Mouse (Mus musculus): ENCODE data around the gene Hemk1.

Gene Hemk1

DNA sequence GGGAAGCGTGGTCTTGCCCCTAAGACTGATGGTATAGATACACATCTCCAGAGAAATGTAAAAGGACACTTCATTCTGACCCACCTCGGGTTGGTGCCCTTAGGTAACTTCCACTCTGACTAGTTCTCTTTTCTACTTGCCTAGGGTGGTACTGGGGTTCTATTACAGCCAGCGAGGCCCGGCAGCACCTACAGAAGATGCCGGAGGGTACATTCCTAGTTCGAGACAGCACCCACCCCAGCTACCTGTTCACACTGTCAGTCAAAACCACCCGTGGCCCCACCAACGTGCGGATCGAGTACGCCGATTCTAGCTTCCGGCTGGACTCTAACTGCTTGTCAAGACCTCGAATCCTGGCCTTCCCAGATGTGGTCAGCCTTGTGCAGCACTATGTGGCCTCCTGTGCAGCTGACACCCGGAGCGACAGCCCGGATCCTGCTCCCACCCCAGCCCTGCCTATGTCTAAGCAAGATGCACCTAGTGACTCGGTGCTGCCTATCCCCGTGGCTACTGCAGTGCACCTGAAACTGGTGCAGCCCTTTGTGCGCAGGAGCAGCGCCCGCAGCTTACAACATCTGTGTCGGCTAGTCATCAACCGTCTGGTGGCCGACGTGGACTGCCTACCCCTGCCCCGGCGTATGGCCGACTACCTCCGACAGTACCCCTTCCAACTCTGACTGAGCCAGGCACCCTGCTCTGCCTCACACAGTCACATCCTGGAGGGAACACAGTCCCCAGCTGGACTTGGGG, 37.8 kb downstream of the Hemk1 start:
- in situ Hi-C loops (cut with MboI; ENCODE audit: unreplicated experiment in 2 of 2) = loop anchor here in 1 of 2 experiments (25.0 kb wide), 1 partner anchor 1088 kb away; the partner anchor contains the start of genes Tlr9 and Twf2

DNA sequence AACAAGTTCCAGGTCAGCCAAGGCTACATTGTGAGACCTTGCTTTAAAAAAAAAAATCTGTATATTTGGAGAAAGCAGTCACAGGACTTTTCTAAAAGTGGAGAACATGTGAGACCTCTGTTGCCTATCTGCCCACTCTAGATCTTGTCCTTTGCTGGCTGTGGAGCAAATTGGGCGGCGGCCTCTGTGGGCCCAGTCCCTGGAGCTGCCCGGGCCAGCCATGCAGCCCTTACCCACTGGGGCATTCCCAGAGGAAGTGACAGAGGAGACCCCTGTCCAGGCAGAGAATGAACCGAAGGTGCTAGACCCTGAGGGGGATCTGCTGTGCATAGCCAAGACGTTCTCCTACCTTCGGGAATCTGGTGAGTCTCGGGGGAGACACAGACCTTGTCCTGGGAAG, 38.4 kb downstream of the Hemk1 start:
- in situ Hi-C loops (cut with MboI; ENCODE audit: unreplicated experiment in 2 of 2) = loop anchor here (5.0 to 25.0 kb wide), 6 partner anchors 33 to 1137 kb away; partner anchors contain the start of genes Glyctk (in 1 of the 2), Hemk1 (in 1 of the 2), Tlr9 (in 1 of the 2) and Tmem115 (in 1 of the 2)

DNA sequence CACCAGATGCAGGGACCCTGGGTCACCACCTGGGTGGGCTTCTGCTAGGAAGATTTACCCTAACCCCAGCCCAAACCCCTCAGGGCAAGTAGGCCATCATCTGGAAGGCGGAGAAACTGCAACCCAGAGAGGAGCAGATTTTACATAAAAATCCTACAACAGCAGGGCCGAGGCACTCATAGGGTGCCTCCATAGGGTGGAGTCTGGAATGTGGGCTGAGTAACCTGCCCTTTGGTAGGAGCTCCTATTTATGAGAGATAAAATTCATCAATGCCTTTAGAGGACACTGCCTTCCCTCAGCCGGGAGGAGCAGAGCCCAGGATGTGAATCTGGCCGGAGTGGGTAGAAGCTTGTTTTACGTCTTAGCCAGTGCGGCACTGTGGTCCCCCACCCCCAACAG, 39.3 kb downstream of the Hemk1 start:
- in situ Hi-C loops (cut with MboI; ENCODE audit: unreplicated experiment in 2 of 2) = loop anchor here (5.0 to 25.0 kb wide), 5 partner anchors 33 to 1137 kb away; partner anchors contain the start of genes Glyctk (in 1 of the 2), Hemk1 (in 1 of the 2), Tmem115 (in 1 of the 2) and Wdr82 (in 1 of the 2)

DNA sequence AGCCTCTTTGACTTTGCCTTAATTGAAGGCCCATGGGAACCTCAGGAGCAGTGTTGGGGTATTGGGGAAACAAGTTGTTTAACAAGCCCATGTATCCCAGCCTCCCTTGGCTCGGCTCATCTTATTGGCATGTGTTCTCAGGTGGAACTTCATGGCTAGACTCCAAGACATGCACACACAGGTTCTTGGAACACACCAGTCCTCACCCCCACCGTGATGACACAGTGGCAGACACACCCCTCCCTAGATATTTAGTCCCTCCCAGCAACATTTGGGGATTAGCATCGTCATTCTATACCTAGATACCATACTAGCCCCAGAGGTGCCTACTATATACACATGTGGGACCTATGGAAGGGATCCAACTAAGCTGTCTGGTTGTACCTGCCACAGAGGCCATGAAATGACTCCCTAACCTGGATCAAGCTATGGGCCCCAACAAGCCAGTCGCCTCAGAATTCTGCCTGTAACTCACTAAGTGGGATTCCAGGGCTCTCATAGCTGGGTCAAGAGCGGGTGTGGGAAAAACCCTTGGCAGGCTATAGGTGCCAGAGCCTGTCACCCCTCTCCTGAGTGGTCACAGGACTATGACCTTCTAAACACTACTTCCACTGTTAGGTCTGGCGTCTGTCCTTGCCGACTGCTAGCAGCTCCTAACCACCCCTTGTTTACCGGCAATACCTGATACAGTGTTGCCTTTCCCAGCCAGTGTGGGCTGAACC, 39.9 kb downstream of the Hemk1 start:
- in situ Hi-C loops (cut with MboI; ENCODE audit: unreplicated experiment in 2 of 2) = loop anchor here (5.0 to 25.0 kb wide), 5 partner anchors 34 to 1136 kb away; partner anchors contain the start of genes Glyctk (in 1 of the 2), Hemk1 (in 1 of the 2), Tmem115 (in 1 of the 2) and Wdr82 (in 1 of the 2)

DNA sequence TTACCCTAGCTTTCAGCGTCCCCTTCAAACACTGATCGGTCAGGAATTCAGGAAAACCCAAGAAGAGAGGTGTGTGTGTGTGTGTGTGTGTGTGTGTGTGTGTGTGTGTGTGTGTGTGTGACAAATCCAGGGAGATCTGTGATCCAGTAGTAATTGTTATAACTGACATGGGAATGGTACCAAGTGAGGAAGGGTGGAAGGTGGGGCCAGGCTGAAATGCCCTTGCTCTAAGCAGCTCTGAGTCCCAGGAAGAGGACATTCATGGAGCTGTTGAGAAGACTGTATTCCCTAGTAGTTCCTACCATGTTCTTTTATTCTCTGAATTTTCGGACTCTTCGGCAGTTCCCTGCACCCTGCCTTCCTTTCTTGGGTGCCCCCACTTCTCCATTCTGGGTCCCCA, 40.5 kb downstream of the Hemk1 start:
- in situ Hi-C loops (cut with MboI; ENCODE audit: unreplicated experiment in 2 of 2) = loop anchor here (5.0 to 25.0 kb wide), 5 partner anchors 35 to 1135 kb away; partner anchors contain the start of genes Glyctk (in 1 of the 2), Hemk1 (in 1 of the 2), Tmem115 (in 1 of the 2) and Wdr82 (in 1 of the 2)

DNA sequence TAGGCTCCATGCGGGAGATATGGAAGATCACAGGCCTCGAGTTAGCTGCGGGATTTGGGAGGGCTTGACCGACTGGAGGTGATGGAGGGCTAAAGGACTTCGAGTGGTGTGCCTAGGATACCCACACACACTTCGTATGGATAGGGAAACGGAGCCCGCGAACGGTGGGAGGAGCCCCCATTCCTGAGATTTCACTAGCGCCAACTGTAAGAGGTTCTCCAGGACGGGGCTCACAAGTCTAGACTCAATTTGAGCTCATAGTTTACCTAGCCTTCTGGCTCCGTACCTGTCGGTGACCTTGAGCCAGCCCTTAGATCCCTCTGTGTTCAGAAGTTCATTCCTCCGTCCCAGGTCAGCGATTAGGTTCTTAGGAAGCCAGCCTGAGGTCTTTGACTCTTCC, 41.1 kb downstream of the Hemk1 start:
- in situ Hi-C loops (cut with MboI; ENCODE audit: unreplicated experiment in 2 of 2) = loop anchor here (5.0 to 25.0 kb wide), 5 partner anchors 35 to 1135 kb away; partner anchors contain the start of genes Glyctk (in 1 of the 2), Hemk1 (in 1 of the 2), Tmem115 (in 1 of the 2) and Wdr82 (in 1 of the 2)

DNA sequence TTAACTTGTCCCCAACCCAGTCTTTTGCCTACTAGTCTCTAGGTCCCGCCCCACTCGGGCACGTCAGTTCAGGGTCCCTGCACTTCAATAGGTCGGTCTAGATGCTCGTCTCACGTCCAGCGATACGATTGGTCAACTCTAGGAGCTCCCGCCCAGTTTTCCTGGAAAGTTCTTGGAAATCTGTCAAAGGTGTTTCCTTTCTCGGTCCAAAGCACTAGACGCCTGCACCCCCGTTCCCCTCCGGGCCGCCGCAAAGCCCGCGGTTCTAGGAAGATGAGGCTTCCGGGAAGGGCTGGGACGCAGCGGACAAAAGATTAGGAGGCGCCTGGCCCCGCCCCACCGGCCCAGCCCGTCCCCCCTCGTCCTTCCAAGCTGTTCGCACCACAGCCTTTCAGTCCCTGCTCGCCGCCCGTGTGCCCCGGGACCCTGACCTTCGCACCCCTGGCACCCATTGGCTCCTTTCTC, 41.6 kb downstream of the Hemk1 start:
- in situ Hi-C loops (cut with MboI; ENCODE audit: unreplicated experiment in 2 of 2) = loop anchor here (5.0 to 25.0 kb wide), 5 partner anchors 36 to 1134 kb away; partner anchors contain the start of genes Glyctk (in 1 of the 2), Hemk1 (in 1 of the 2), Tmem115 (in 1 of the 2) and Wdr82 (in 1 of the 2)

DNA sequence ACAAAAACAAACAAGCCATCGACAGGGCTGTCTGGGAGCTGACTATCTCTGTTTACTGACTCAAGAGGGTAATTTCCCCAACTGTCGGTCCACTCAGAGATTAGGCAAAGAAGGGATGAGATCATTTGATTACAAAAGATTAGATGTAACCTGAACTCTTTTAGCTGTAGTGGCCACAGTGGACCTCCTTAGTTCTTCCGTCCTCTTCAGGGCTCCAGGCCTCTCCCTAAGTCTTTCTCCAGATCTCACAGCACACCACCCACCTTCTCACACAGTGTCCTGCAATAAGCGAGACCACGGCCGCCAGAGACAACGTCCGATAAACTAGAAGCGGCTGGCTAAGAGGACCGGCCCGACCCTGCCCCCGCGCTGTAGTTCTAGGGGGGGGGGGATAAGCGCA, 42.1 kb downstream of the Hemk1 start:
- in situ Hi-C loops (cut with MboI; ENCODE audit: unreplicated experiment in 2 of 2) = loop anchor here (5.0 to 25.0 kb wide), 5 partner anchors 36 to 1134 kb away; partner anchors contain the start of genes Glyctk (in 1 of the 2), Hemk1 (in 1 of the 2), Tmem115 (in 1 of the 2) and Wdr82 (in 1 of the 2)

DNA sequence AAGGTAGTCTGAATTCAATTTTAAA, 42.3 kb downstream of the Hemk1 start, which contains the start of gene Cish:
Gene Cish (plus strand): TSS at position 11 of the 25 bp plus-strand sequence.
- in situ Hi-C loops (cut with MboI; ENCODE audit: unreplicated experiment in 2 of 2) = loop anchor here (5.0 to 25.0 kb wide), 5 partner anchors 36 to 1134 kb away; partner anchors contain the start of genes Glyctk (in 1 of the 2), Hemk1 (in 1 of the 2), Tmem115 (in 1 of the 2) and Wdr82 (in 1 of the 2)

DNA sequence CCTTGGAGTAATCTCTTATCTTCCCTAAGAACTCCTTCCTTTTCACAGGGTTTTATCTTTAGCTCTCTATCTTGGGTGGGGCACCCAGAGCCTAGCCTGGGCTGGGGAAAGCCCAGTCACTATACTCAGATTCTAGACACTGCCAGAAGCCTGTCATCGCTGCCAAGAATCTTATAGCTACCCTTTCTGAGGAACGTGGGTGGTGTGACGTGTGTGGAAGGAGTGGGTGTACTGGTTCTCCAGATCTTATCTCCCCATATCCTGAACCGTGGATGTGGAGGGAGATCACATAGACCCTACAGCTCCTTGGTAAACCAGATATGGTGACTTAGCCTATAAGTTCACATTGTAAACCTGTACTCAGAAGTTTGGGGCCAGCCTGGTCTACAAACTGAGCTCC, 42.5 kb downstream of the Hemk1 start:
- in situ Hi-C loops (cut with MboI; ENCODE audit: unreplicated experiment in 2 of 2) = loop anchor here (5.0 to 25.0 kb wide), 5 partner anchors 37 to 1133 kb away; partner anchors contain the start of genes Glyctk (in 1 of the 2), Hemk1 (in 1 of the 2), Tmem115 (in 1 of the 2) and Wdr82 (in 1 of the 2)

DNA sequence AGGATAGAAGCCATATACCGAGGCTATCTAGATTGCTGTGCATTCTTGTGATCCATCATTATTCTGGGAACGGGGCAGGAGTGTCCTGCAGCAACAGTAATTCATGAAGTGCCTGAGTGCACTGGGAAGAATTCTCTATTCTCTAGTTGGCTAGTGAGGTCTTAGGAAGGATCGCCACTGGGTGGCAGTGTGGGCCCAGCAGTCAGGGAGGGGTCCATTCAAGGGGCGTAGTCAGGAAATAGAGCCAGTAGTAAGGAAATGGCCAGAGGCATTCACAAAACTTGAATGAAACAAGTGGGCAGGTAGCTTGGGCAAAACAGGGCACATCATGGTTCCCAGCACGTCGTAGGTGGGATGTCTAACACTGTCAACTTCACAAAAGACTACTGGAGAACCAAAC, 43.9 kb downstream of the Hemk1 start:
- in situ Hi-C loops (cut with MboI; ENCODE audit: unreplicated experiment in 2 of 2) = loop anchor here (5.0 to 25.0 kb wide), 8 partner anchors 47 to 1132 kb away; partner anchors contain the start of genes Glyctk (in 1 of the 2), Tmem115 (in 1 of the 2) and Wdr82 (in 1 of the 2)

DNA sequence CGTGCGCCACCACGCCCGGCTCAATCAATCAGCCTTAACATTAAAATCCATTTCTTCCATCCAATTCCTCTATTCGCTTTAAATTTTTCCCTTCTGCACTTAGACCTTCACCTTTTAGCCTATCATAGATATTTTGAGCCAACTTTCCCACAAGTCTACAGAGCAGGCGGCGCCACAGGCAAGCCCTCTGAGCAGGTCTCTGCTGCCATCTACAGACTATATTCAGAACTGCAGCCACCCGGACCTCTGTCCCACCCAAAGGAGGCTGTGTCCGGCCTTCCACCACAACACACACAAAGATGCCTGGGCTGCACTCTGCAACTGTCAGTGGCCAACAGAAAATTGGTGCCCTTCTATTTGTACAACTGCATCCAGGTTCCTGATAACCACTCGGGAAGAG, 47.3 kb downstream of the Hemk1 start:
- in situ Hi-C loops (cut with MboI; ENCODE audit: unreplicated experiment in 2 of 2) = loop anchor here (5.0 to 25.0 kb wide), 8 partner anchors 44 to 1129 kb away; partner anchors contain the start of genes Glyctk (in 1 of the 2), Tmem115 (in 1 of the 2) and Wdr82 (in 1 of the 2)

DNA sequence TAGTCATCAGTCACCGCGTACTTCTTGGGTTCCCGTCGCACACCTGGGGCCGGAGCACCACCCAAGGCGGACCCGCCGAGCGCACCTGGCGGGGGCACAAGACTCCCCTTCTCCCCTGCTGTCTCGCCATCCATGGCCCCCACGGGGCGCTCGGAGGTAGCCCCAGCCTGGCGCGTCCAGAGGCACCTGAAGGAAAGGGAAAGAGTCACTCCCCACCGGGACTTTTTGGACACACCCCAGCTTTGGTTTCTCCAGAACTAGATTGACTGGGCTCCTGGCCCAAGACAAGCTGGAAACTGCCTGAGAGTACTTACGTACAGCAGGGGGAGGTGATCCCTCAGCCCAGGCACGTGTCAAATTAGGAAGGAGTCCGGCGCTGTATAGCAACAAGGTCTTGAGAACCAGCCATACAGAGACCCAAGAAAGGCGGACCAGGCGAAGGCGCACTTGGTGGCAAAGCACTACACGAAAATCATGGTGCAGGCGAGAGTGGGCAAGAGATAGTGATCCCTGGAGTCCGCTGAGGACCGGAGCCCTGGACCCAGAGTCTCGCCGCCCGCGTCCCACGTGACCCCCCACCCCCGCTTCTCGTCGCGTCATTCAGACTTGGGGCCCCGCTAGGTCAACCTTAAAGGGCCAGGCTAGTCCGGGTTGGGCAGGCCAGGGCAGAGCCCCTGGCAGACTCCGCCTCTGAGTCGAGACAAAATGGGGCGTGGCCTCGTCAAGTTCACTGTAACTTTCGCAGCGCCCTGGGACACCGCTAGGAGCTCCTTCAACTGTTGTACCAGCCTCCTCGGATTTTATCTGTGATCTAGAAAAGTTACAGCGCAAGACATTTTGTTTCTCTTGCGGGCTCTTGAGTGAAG, 48.7 kb downstream of the Hemk1 start, which contains the start of gene Mapkapk3:
Gene Mapkapk3 (minus strand): TSS at position 667 of the 866 bp plus-strand sequence.
- in situ Hi-C loops (cut with MboI; ENCODE audit: unreplicated experiment in 2 of 2) = loop anchor here (5.0 to 25.0 kb wide), 8 partner anchors 42 to 1127 kb away; partner anchors contain the start of genes Glyctk (in 1 of the 2), Tmem115 (in 1 of the 2) and Wdr82 (in 1 of the 2)

DNA sequence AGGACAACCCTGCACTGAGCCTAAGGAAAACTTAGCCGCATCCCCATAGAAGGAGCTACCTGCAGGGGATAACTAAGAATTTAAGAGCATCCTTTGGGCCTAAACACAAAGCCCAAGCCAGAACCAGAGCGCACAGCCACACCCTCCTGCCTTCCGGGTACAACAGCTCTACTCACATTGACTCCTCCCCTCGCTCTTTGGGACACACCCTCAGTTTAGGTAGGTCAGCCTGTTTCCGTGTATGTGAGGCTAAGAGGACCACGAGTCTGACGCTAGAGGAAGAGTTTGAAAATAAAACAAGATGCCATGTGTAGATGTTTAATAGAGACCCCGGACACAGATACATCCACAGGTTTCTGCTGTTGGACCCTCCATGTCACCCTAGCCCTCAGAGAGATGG, 49.4 kb downstream of the Hemk1 start:
- in situ Hi-C loops (cut with MboI; ENCODE audit: unreplicated experiment in 2 of 2) = loop anchor here in 1 of 2 experiments (25.0 kb wide), 1 partner anchor 1126 kb away; the partner anchor contains the start of genes Glyctk and Wdr82

DNA sequence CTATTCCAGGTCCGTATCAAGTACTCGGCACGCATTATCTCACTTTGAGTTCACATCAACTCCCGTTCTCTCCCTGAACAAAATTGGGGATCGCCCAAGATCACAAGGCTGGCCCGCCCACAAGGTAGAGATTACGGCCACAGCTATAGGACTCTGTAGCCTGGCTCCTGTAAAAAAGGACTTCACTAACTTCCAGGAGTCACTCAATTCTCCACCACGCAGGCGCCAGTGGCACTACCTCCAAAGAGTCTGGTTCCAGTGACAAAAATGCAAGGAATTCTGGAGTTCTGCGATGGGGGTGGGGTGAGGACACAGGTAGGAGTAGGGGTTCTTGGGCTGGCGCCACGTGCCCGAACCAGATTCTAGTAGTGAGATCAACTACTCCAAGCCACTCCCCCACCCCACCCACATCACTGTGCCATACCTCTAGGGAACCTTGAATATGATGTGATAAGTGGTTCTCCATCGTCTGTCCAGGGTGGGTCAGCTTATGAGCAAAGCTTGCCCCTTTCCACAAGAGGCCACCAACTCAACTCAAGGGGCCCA, 50.0 kb downstream of the Hemk1 start:
- in situ Hi-C loops (cut with MboI; ENCODE audit: unreplicated experiment in 2 of 2) = loop anchor here in 1 of 2 experiments (25.0 kb wide), 1 partner anchor 1126 kb away; the partner anchor contains the start of genes Glyctk and Wdr82

DNA sequence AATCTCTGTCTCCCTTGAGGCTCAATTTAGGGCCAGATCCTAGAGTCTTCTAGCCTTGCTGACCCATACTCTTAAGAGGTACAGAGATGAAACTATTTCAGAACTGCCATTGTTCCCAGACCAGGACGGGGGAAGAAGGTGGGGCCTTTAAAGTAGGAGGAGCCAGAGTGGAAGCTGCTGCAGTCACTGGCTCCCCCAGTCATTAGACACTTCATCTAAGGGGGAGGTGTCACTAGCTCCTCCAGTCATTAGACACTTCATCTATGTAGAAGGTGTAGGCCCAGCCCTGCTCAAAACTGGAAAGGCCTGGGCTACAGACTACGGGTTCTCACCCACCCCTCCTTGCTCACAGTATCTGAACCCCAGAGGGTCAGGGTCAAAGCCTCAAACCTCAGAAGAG, 50.9 kb downstream of the Hemk1 start:
- in situ Hi-C loops (cut with MboI; ENCODE audit: unreplicated experiment in 2 of 2) = loop anchor here in 1 of 2 experiments (25.0 kb wide), 1 partner anchor 1125 kb away; the partner anchor contains the start of genes Glyctk and Wdr82

DNA sequence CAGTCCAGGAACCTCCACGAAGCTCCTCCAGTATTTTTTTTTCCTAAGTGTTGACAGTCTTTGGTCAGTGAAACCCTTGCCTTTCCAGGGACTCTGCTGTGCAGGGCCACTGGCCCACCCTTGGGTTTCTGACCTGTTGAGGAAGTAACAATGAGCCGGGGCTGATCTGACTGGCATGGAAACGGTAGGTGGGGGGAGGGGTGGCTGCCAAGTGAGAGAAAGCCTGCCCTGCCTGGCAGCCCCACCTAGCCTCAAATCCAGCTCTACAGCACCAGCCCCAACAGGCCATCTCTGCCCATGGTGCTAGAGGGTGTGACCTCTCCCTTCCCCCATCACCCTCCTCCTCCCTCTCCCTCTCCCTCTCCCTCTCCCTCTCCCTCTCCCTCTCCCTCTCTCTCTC, 53.1 kb downstream of the Hemk1 start:
- in situ Hi-C loops (cut with MboI; ENCODE audit: unreplicated experiment in 2 of 2) = loop anchor here in 1 of 2 experiments (25.0 kb wide), 1 partner anchor 1123 kb away; the partner anchor contains the start of genes Glyctk and Wdr82

DNA sequence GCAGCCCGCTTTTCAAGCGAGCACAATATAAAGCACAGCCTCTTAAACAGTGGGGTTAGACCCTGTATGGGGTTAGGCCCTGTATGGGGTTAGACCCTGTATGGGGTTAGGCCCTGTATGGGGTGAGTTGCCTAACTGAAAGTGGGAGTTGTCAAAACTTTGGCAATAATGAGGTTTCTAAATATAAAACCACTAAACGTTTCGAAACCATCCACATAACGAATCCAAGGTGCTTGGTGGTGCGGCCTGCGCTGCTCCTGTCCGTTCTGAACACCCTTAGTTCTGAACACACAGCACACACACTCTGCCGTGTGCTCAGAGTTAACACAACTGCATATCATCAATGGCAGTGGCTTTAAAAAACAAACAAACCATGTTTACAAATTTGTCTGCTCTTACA, 55.2 kb downstream of the Hemk1 start:
- in situ Hi-C loops (cut with MboI; ENCODE audit: unreplicated experiment in 2 of 2) = loop anchor here in 1 of 2 experiments (25.0 kb wide), 1 partner anchor 1121 kb away; the partner anchor contains the start of genes Glyctk and Wdr82

All from v-Abl transformed pro-B cells (cell line).